Mouse (Mus musculus) embryo, embryonic 11.5 days (tissue): ENCODE results near the gene Slc35d1.
A peak's percentile ranks its signal among the peaks of the same experiment; 100 is the strongest.

ENCODE experiments used
- DNase-seq: peaks from one replicate; pipeline ENCODE4 v3.0.0-alpha.2; 2012; ENCODE audit warnings: low read depth, low spot score

The Slc35d1 gene

DNA sequence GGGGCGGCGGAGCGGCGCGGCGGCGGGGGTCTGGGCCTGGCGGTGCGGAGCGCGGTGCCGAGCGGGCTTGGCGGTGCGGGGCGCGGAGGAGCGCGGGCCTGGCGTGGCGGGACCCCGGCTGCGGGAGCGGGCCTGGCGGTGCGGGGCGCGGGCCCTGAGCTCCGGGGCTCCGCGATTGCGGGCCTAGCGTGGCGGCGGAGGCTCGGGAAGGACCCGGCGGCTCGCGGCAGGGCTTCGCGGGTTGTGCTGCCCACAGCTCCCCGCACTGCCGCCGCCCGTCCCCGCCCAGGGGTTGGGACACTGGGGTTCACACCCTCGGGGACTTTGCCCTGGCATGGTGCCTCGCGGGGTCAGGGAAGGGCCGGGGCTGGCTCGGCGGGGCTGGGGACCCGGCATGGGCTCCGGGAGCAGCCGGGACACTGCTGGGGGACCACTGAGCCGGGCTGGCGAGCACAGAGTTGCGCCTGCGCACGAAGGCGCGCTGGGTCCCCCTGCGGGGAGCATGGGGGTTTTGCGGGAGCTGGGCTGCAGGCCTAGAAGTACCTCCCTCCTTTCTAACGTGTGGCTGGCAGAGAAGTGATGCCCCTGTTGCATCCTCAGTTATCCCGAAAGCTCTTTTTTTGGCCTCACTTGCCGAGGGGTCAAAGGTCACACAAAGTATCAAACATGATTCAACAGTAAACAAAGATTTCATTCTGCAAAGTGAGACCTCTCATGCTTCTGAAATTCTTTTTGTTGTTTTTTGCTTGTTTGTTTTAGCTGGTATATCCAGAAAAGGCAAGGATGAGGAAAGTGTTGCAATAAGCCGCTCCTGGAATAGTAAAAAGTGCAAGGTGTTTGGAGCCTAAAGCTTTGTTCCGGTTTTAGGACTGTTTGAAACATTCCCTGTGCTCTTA lies at the start of gene Slc35d1:
Gene Slc35d1, minus strand, starts transcription at position 240 of the 896 bp plus-strand sequence.
- DNase-seq = peak; percentile 75

GRCm38 (mm10) chr4:103263812-103264396 lies 48.9 kb upstream of the Slc35d1 start:
- DNase-seq = peak; percentile 13

- DNase-seq = peak; percentile 7
These were observed 48.4 kb upstream of the Slc35d1 start for GRCm38 (mm10) chr4:103263378-103263777.

GRCm38 (mm10) chr4:103258817-103259216 lies 43.9 kb upstream of the Slc35d1 start:
- DNase-seq = no peak

DNA sequence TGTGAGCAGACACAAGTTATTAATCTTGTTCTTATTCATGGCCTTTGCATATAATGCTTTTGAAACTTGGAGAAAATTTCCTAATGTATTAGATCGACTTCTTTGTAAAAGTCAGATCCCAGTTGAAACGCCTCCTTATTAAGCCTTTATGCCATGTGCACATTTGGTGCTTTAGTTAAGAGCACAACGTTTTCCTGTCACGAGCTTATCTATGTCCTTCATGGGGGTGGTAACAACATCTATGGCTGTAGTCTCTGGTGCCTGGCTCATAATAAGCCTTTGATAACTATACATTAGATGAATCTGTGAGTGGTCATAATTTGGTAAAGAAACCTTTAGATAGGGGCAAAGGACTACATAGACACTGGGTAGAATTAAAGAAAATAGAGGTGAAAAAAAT lies 38.9 kb upstream of the Slc35d1 start:
- DNase-seq = no peak

- no peak for DNase-seq
These were observed 34.6 kb upstream of the Slc35d1 start for GRCm38 (mm10) chr4:103249436-103250085.

DNA sequence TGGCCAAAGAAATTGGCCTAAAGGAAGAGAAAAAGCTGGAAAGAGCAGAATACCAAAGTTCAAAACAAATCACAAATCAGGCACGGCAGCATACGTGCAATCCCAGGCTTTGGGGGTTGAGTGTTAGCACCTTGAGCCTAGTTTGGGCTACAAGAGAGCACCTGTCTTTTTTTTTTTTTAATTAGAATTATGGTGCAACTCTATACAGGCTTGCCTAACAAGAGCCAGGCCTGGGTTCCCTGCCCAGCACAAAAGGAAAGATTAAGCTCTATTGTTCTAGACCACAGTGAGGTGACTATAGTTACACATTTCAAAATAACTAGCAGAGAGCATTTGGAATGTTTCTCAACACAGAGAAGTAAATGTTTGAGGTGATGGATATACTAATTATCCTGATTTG lies 32.8 kb upstream of the Slc35d1 start:
- DNase-seq = no peak

DNA sequence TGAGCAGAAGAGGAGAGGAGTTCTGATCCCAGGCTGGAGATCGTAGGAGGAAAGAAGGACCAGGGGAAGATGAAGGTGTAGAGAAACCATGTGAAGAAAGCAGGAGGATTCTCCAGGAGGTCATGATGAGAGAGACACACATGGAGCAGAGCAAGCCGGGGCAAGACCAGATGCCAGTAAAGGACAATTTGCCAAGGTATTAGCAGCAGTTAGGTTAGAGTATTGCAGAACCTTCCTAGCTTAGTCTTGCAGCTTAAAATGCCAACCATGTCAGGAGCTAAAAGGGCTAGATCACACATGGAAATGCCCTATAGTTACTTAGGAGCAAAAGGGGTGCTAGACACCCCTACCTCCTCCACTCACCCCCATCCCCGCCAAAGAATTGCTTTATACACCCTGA lies 32.3 kb upstream of the Slc35d1 start:
- no peak for DNase-seq

- DNase-seq = no peak
These were observed 17.2 kb upstream of the Slc35d1 start for GRCm38 (mm10) chr4:103232156-103232555.

GRCm38 (mm10) chr4:103222854-103223253 lies 7.9 kb upstream of the Slc35d1 start:
- no peak for DNase-seq

- DNase-seq = no peak
These were observed 6.8 kb upstream of the Slc35d1 start for GRCm38 (mm10) chr4:103221789-103222188.

DNA sequence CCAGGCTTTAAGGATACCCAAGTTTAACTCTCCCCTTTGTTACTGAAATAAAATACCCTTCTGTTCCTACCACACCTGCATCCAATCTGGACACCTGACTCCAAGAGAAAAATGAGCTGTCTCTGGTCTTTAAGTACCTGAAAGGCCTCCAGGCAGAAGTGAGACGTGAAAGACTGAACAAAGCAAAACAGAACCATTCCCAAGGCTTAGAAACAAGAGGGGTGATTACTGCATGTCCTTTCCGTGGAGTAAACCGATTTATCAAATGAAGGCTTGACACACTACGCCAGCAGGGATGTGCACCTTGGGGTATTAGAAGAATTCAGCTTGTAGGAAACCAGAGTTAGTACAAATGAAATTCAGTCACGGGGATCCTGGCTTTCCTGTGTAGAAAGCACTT lies 4.0 kb upstream of the Slc35d1 start:
- DNase-seq = no peak

- DNase-seq = no peak
These were observed 1.1 kb upstream of the Slc35d1 start for GRCm38 (mm10) chr4:103216046-103216445.

- peak; percentile 36 for DNase-seq
These were observed 453 bp downstream of the Slc35d1 start for GRCm38 (mm10) chr4:103214498-103214924.

DNA sequence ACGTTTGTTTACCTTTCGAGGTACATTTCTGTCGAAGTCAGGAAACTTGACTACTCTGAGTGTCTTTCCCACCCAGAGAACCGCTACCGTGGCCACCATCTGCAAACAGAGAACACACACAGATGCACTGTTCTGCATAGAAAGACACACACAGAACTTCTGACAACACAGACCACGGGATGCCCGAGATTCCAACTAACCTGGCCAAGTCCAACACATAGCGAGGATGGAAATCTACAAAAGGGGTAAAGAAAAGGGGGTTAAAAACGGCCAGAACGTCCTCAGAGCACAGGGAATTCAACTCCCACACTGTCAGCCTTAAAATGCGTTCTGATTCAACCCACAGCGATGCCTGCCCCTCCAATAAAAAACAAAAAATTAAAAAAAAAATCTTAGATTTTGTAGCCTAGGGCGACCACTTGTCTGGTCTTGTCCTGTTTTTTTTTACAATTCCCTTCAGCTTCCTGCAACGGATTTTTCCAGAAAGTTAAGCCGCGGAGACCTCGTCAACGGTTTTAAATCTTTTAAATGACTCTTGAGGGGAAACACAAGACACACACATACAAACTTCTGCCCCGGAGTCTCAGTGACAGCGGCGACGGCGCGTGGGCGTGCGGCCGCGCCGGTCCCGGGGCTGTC lies 986 bp downstream of the Slc35d1 start:
- DNase-seq = no peak

DNA sequence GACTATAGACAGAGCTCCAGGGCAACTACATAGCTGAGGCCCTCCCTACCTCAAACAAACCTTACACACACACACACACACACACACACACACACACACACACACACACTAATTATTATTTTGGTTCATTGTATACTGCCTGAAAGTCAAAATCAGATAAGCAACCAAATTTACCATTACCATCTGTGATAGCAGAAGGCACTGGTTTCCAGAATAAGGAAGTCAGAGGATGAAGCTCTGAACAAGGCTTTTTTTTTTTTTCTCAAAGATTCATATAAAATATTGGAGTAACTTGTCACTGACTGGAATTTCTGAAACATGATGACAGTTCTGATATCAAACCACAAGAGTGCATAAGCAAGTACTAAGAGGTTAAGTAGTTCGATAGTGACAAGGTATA lies 6.4 kb downstream of the Slc35d1 start:
- DNase-seq = no peak

GRCm38 (mm10) chr4:103203646-103204045 lies 11.3 kb downstream of the Slc35d1 start:
- DNase-seq = no peak

DNA sequence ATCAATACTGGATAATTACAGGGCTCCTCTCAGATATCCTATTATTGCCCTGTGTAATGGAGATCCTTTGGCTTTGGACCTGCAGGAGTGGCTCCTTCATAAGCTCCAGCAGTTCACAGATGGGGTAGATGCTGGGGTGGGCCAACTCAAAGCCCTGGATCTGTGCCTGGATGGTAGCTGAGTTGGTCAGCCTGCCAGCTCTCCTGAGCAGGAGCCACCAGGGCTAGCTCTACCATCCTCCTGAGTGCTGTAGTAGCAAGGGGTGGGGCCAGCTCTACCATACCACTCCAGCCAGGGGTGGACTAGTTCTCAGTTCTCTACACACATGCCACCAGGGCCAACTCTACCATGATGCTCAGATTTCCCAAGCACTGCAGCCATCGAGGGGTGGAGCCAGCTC lies 14.9 kb downstream of the Slc35d1 start:
- DNase-seq = no peak

- DNase-seq = no peak
These were observed 15.9 kb downstream of the Slc35d1 start for GRCm38 (mm10) chr4:103199086-103199485.

GRCm38 (mm10) chr4:103197401-103197800 lies 17.6 kb downstream of the Slc35d1 start:
- DNase-seq = no peak

- no peak for DNase-seq
These were observed 22.5 kb downstream of the Slc35d1 start for GRCm38 (mm10) chr4:103192421-103192820.
